Mouse (Mus musculus) CH12.LX (cell line): ENCODE data around the gene Atf1. TPM values are rescaled to one million over a fixed set of nuclear protein-coding genes. Genes with fewer than 3 reads are reported as not detected.

Experiments
- DNase-seq: peaks from one replicate; pipeline ENCODE4 v3.0.0-alpha.2; 2013; ENCODE audit errors: extremely low read depth
- H3K27ac ChIP-seq: 2 replicates; pipeline ENCODE4 v1.5.1; 2012; ENCODE audit warnings: low read depth, mild to moderate bottlenecking, control low read depth, moderate library complexity; ENCODE audit not compliant: insufficient read depth
- H3K27me3 ChIP-seq: replicated peaks from 2 replicates; pipeline ENCODE3; 2012; ENCODE audit warnings: inconsistent platforms
- H3K36me3 ChIP-seq, 2 experiments: replicated peaks in 1 of 2; 2 replicates each; pipeline versions ENCODE3 to v1.6.1; 2012; ENCODE audit warnings: inconsistent platforms in 1 of 2, low read length in 1 of 2, mild to moderate bottlenecking in 1 of 2, mixed read lengths in 1 of 2, moderate library complexity in 1 of 2; ENCODE audit not compliant: control insufficient read depth in 1 of 2, insufficient read depth in 1 of 2
- H3K4me1 ChIP-seq, 2 experiments: 2 replicates each; pipeline ENCODE4 v1.6.1; 2012; ENCODE audit warnings: inconsistent platforms in 1 of 2, moderate library complexity in 1 of 2; ENCODE audit not compliant: insufficient read depth in 2 of 2, control insufficient read depth in 1 of 2
- H3K4me2 ChIP-seq: 2 replicates; pipeline ENCODE4 v1.6.1; 2012; ENCODE audit warnings: low read depth, mild to moderate bottlenecking, control low read depth; ENCODE audit not compliant: poor library complexity, insufficient read depth, severe bottlenecking
- H3K4me3 ChIP-seq, 3 experiments: fragments of 150-350 bp in 1 of 3; sonication (generic) in 1 of 3; replicated peaks in 1 of 3; 2 replicates each; pipeline versions ENCODE3 to v1.5.1; 2011 to 2012; ENCODE audit warnings: low read depth in 2 of 3, low read length in 2 of 3, mild to moderate bottlenecking in 2 of 3, moderate library complexity in 2 of 3, control low read depth in 1 of 3, improper control_type of control experiment in 1 of 3, inconsistent platforms in 1 of 3, mixed read lengths in 1 of 3; ENCODE audit not compliant: poor library complexity in 1 of 3
- H3K79me2 ChIP-seq: replicated peaks from 2 replicates; pipeline ENCODE4 v1.6.1; 2012; ENCODE audit warnings: mild to moderate bottlenecking, moderate library complexity; ENCODE audit not compliant: control insufficient read depth, poor library complexity, insufficient read depth, severe bottlenecking; ENCODE audit errors: extremely low read depth
- H3K9ac ChIP-seq: 2 replicates; pipeline ENCODE4 v1.6.1; 2012; ENCODE audit warnings: low read depth, mild to moderate bottlenecking, control low read depth, moderate library complexity; ENCODE audit not compliant: insufficient read depth
- H3K9me3 ChIP-seq: replicated peaks from 2 replicates; pipeline ENCODE3; 2012; ENCODE audit warnings: low read length, inconsistent platforms, mixed read lengths
- CHD2 ChIP-seq: IDR thresholded peaks from 2 replicates; pipeline ENCODE4 v1.6.1; 2011; ENCODE audit warnings: low read length, improper control_type of control experiment
- CTCF ChIP-seq, 2 experiments: IDR thresholded peaks in 1 of 2; conservative IDR thresholded peaks in 1 of 2; 2 replicates each; pipeline ENCODE4 v1.5.1; 2011 to 2012; ENCODE audit warnings: low read depth in 2 of 2, low read length in 2 of 2, improper control_type of control experiment in 1 of 2, inconsistent platforms in 1 of 2, mild to moderate bottlenecking in 1 of 2, moderate library complexity in 1 of 2
- ELF1 ChIP-seq: IDR thresholded peaks from 2 replicates; pipeline ENCODE4 v1.6.1; 2014; ENCODE audit warnings: low read depth, mild to moderate bottlenecking, inconsistent platforms, low read length, improper control_type of control experiment
- EP300 ChIP-seq: IDR thresholded peaks from 2 replicates; pipeline ENCODE4 v1.6.1; 2011; ENCODE audit warnings: low read length, improper control_type of control experiment
- ETS1 ChIP-seq: conservative IDR thresholded peaks from 2 replicates; pipeline ENCODE4 v1.6.1; 2012; ENCODE audit warnings: low read depth, mild to moderate bottlenecking, inconsistent platforms, low read length, improper control_type of control experiment, moderate library complexity
- GABPA ChIP-seq: IDR thresholded peaks from 2 replicates; pipeline ENCODE4 v1.6.1; 2012; ENCODE audit warnings: low read depth, low read length, improper control_type of control experiment, inconsistent platforms; ENCODE audit not compliant: insufficient replicate concordance
- JUND ChIP-seq: conservative IDR thresholded peaks from 2 replicates; pipeline ENCODE4 v1.6.1; 2011; ENCODE audit warnings: low read depth, low read length, improper control_type of control experiment
- NRF1 ChIP-seq: IDR thresholded peaks from 2 replicates; pipeline ENCODE4 v1.6.1; 2014; ENCODE audit warnings: low read depth, mild to moderate bottlenecking, inconsistent platforms, low read length, improper control_type of control experiment, moderate library complexity
- POLR2A ChIP-seq: IDR thresholded peaks from 2 replicates; pipeline ENCODE4 v1.6.1; 2011; ENCODE audit warnings: low read depth, mild to moderate bottlenecking, improper control_type of control experiment, low read length
- RAD21 ChIP-seq: IDR thresholded peaks from 2 replicates; pipeline ENCODE4 v1.6.1; 2011; ENCODE audit warnings: low read depth, mild to moderate bottlenecking, low read length, improper control_type of control experiment, moderate library complexity
- RCOR1 ChIP-seq: conservative IDR thresholded peaks from 2 replicates; pipeline ENCODE4 v1.6.1; 2012; ENCODE audit warnings: low read depth, mild to moderate bottlenecking, inconsistent platforms, low read length, improper control_type of control experiment
- TCF12 ChIP-seq: IDR thresholded peaks from 2 replicates; pipeline ENCODE4 v1.6.1; 2014; ENCODE audit warnings: low read depth, mild to moderate bottlenecking, inconsistent platforms, low read length, improper control_type of control experiment
- UBTF ChIP-seq: IDR thresholded peaks from 2 replicates; pipeline ENCODE4 v1.6.1; 2012; ENCODE audit warnings: low read depth, mild to moderate bottlenecking, inconsistent platforms, low read length, improper control_type of control experiment, moderate library complexity
- ZKSCAN1 ChIP-seq: IDR thresholded peaks from 2 replicates; pipeline ENCODE4 v1.6.1; 2012; ENCODE audit warnings: low read depth, inconsistent platforms, low read length, improper control_type of control experiment, borderline replicate concordance
- ZMIZ1 ChIP-seq: IDR thresholded peaks from 2 replicates; pipeline ENCODE4 v1.6.1; 2012; ENCODE audit warnings: low read depth, mild to moderate bottlenecking, inconsistent platforms, low read length, improper control_type of control experiment
- ZNF384 ChIP-seq: IDR thresholded peaks from 2 replicates; pipeline ENCODE4 v1.6.1; 2012; ENCODE audit warnings: low read depth, low read length, improper control_type of control experiment, inconsistent platforms
- dilution Hi-C: fragments of 300-500 bp; cut with MboI; formaldehyde crosslinking; loops from 2 replicates; pipeline ENCODE4 v1.14.3; 2020; ENCODE audit warnings: low sequenced_read_pairs; ENCODE audit not compliant: extremely low pct_unique_long_range_greater_than_20kb, extremely low pct_ligation_motif_present
- in situ Hi-C: fragments of 300-500 bp; cut with MboI; formaldehyde crosslinking; loops from 3 replicates; pipeline ENCODE4 v1.14.3; 2019; ENCODE audit warnings: low sequenced_read_pairs, low pct_ligation_motif_present, low pct_unique_long_range_greater_than_20kb, mixed read lengths
- polyA plus RNA-seq: library from polyadenylated mRNA; unstranded; fragments of >175 nt; gene quantifications from 2 replicates; pipeline ENCODE4 v1.2.1, GENCODE M21; 2012; ENCODE audit warnings: low read depth; ENCODE audit not compliant: insufficient read length
- total RNA-seq, 2 experiments: library from RNA; depleted of rRNA; stranded (reverse); fragments of 300-350 nt in 1 of 2; fragments of >200 nt in 1 of 2; gene quantifications; 2 replicates each; pipeline ENCODE4 v1.2.3; 2012 to 2014

Atf1 gene
- total and polyA plus RNA-seq, 3 experiments, result 28.2 to 133 (median 51.1) TPM

- Histone ChIP-seq H3K36me3 (peaks cover 79 to 94% of the 10 kb centered on the region in 2 experiments), H3K9me3 (no peaks in the 10 kb centered on the region), H3K27ac (no peak overlapping the region), H3K27me3 (no peaks in the 10 kb centered on the region), H3K79me2 (peaks cover 16% of the 10 kb centered on the region), H3K4me3 (no peak overlapping the region), H3K4me1 (peaks cover 0 to 13% of the 10 kb centered on the region in 2 experiments; a peak in 2 of 4 replicates), H3K4me2 (no peak overlapping the region), H3K9ac (no peak overlapping the region)
- DNase-seq, result no peak
- in situ Hi-C loops (no loop called here), dilution Hi-C loops (no loop called here)
- TF ChIP-seq ZNF384 (no peak), ZMIZ1 (no peak), RCOR1 (no peak), CTCF (conservative IDR thresholded peaks at IDR 0.05 in 1 of 2, IDR thresholded peaks at IDR 0.05 in 1 of 2; ENCODE audit: low read depth in 2 of 2, low read length in 2 of 2) (no peak), UBTF (no peak), CHD2 (no peak), EP300 (no peak), ETS1 (no peak), POLR2A (no peak), RAD21 (no peak)
These were observed 14.2 kb downstream of the Atf1 start for GRCm38 (mm10) chr15:100241780-100242179.

- Histone ChIP-seq H3K36me3 (peaks cover 84 to 95% of the 10 kb centered on the region in 2 experiments), H3K27ac (no peak overlapping the region), H3K4me3 (no peak overlapping the region), H3K9ac (no peak overlapping the region), H3K4me2 (no peak overlapping the region), H3K79me2 (peaks cover 15% of the 10 kb centered on the region), H3K4me1 (no peaks in the 10 kb centered on the region)
- no peak for DNase-seq
- dilution Hi-C loops, result no loop called here
- in situ Hi-C loops, result no loop called here
- no peak for TF ChIP-seq GABPA
- TF ChIP-seq ELF1, result no peak
- TF ChIP-seq TCF12, result no peak
- TF ChIP-seq JUND, result no peak
- no peak for TF ChIP-seq RCOR1
- TF ChIP-seq, all 38 proteins: peak for 0
- Histone ChIP-seq H3K9me3 (no peaks in the 10 kb centered on the region), H3K27me3 (no peaks in the 10 kb centered on the region)
These were observed 18.3 kb downstream of the Atf1 start for GRCm38 (mm10) chr15:100245951-100246350.

- Histone ChIP-seq H3K27me3 (no peaks in the 10 kb centered on the region), H3K79me2 (peaks cover 4% of the 10 kb centered on the region), H3K4me2 (no peak overlapping the region), H3K9me3 (no peaks in the 10 kb centered on the region), H3K4me1 (no peaks in the 10 kb centered on the region), H3K27ac (no peak overlapping the region), H3K36me3 (peaks cover 84 to 95% of the 10 kb centered on the region in 2 experiments), H3K9ac (no peak overlapping the region), H3K4me3 (no peak overlapping the region)
- dilution Hi-C loops (no loop called here), in situ Hi-C loops (no loop called here)
- TF ChIP-seq NRF1 (no peak), ZKSCAN1 (no peak), CTCF (conservative IDR thresholded peaks at IDR 0.05 in 1 of 2, IDR thresholded peaks at IDR 0.05 in 1 of 2; ENCODE audit: low read depth in 2 of 2, low read length in 2 of 2) (no peak)
- DNase-seq, result no peak
These were observed 19.7 kb downstream of the Atf1 start for GRCm38 (mm10) chr15:100247296-100247695.
